Mouse (Mus musculus) thymus, adult 2 months (tissue): ENCODE measurements around the gene Clcn6.

Experiments
- CTCF ChIP-seq: fragments of 200-500 bp; IDR thresholded peaks from 2 replicates; pipeline ENCODE4 v1.5.1; 2012; ENCODE audit warnings: mild to moderate bottlenecking, control low read depth, low read length, moderate library complexity, borderline replicate concordance; ENCODE audit not compliant: control insufficient read depth, poor library complexity, insufficient read depth; ENCODE audit errors: extremely low read depth
- POLR2A ChIP-seq: fragments of 200-500 bp; IDR thresholded peaks from 2 replicates; pipeline ENCODE4 v1.6.1; 2012; ENCODE audit warnings: mild to moderate bottlenecking, low read length, control low read depth, moderate library complexity; ENCODE audit not compliant: control insufficient read depth, poor library complexity, insufficient read depth; ENCODE audit errors: extremely low read depth

DNA sequence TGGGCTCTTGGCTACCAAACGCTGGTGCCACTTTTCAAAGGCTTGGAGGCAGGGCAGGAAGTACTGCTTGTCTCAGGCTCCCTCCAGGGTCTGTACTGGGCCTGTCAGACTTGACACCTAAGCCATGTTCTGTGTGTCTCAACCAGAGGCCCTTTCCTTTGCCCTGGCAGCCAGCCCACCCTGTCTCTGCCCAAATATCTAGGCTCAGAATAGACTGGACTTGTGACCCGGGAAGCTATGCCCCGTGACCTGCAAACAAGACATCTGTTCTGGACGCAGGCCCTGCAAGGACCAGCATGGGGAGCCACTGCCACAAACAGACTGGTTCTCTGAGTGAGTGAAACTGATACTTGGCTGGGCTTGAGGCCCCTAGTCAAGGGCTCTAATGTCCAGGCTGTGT, 18.2 kb upstream of the Clcn6 start:
- no peak for TF ChIP-seq CTCF
- TF ChIP-seq POLR2A, result no peak
